Mouse (Mus musculus): ENCODE data around the gene Zscan4-ps2. TPM values are rescaled to one million over a fixed set of nuclear protein-coding genes. Genes with fewer than 3 reads are reported as not detected.
"Not testable (repeated sequence)": the region's sequence is repeated elsewhere in the genome, so short reads cannot be mapped to it uniquely, and the experiment has no call there.

Gene Zscan4-ps2
- polyA plus RNA-seq (2016; fragmentation: Nextera tagmentation; extraction: Ambion mirVana): not detected in 2 replicates

DNA sequence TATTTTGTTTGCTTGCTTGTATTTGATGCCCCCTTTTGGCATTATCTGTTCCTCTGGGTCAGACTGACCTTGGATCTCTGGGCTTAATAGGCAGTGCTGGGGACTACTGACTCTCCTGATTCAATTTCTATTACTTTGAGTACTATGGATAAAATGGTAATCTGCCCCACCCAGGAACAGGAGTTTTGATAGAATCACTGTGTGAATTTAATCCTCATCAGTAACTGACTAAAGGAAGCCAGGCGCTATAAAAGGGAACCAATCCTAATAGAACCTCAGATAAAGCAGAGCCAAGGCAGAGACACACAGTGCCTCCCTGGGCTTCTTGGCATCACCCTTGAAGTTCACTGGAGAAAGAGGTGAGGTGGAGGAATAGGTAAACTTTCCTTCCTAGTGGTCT is at the start of gene Zscan4-ps2:
TSS of gene Zscan4-ps2 (plus strand) at position 301 of the 400 bp plus-strand sequence.
- not testable (repeated sequence) for H3K27me3 ChIP-seq (ENCODE audit: low read depth, poor library complexity, severe bottlenecking); H3K36me3 ChIP-seq; DNase-seq (ENCODE audit: low spot score); H3K4me1 ChIP-seq; H3K4me3 ChIP-seq; H3K9me3 ChIP-seq (replicated peaks); H3K27ac ChIP-seq
- WGBS: 88% methylated on average over 1 of the region's 1 CpGs

Other genes with a start within 250 kb of the Zscan4-ps2 start
- gene Zscan4e, start 203.6 kb upstream of the Zscan4-ps2 start, polyA plus RNA-seq (2016; fragmentation: Nextera tagmentation; extraction: Ambion mirVana): not detected in 2 replicates
- not detected in 2 replicates for gene Zscan4f, start 116.4 kb upstream of the Zscan4-ps2 start, polyA plus RNA-seq (2016; fragmentation: Nextera tagmentation; extraction: Ambion mirVana)
- gene Zscan4-ps3, start 95.0 kb downstream of the Zscan4-ps2 start, polyA plus RNA-seq (2016; fragmentation: Nextera tagmentation; extraction: Ambion mirVana): not detected in 2 replicates
- gene Vmn1r72, start 165.8 kb downstream of the Zscan4-ps2 start, polyA plus RNA-seq (2016; fragmentation: Nextera tagmentation; extraction: Ambion mirVana): not detected in 2 replicates
- not detected in 2 replicates for gene Vmn1r73, start 216.0 kb downstream of the Zscan4-ps2 start, polyA plus RNA-seq (2016; fragmentation: Nextera tagmentation; extraction: Ambion mirVana)

Measured in limb, embryonic 10.5 days (tissue).